Mouse (Mus musculus) gastrocnemius, postnatal 10 days (tissue): ENCODE data around the gene Pla1a. TPM values are rescaled to one million over a fixed set of nuclear protein-coding genes. Genes with fewer than 3 reads are reported as not detected.

ENCODE experiments used
- total RNA-seq, 2 experiments: library from RNA; stranded (reverse); gene quantifications; 2 replicates each; pipeline ENCODE4 v1.2.3; 2021

Pla1a gene
- total RNA-seq, 2 experiments from 2014 or later = 1.4 to 1.6 TPM

Other genes with a start within 250 kb of the Pla1a start
- not detected for gene Nr1i2, start 138.3 kb downstream of the Pla1a start, total RNA-seq
- gene Maats1, start 91.0 kb downstream of the Pla1a start, total RNA-seq = under 1 TPM in 1 of 2 experiments, not detected in 1; 0.11 TPM
- 100 to 1,000 TPM; 127 to 139 TPM for gene Cox17, start 86.2 kb downstream of the Pla1a start, total RNA-seq
- not detected for gene Gm21987, start 86.1 kb downstream of the Pla1a start, total RNA-seq
- gene Popdc2, start 70.9 kb downstream of the Pla1a start, total RNA-seq = 10 to 100 TPM; 56.0 to 67.3 TPM
- gene Adprh, start 19.6 kb upstream of the Pla1a start, total RNA-seq = 10 to 100 TPM; 32.4 to 33.1 TPM
- under 1 TPM; 0.23 to 0.36 TPM for gene Cd80, start 22.4 kb upstream of the Pla1a start, total RNA-seq
- gene Timmdc1, start 89.5 kb upstream of the Pla1a start, total RNA-seq = 10 to 100 TPM; 34.8 to 41.2 TPM
- gene Poglut1, start 117.1 kb upstream of the Pla1a start, total RNA-seq = 10 to 100 TPM in 1 of 2 experiments, 1 to 10 TPM in 1; 9.3 to 12.1 TPM
- 10 to 100 TPM; 22.9 to 35.5 TPM for gene Tmem39a, start 125.6 kb upstream of the Pla1a start, total RNA-seq